ENCODE assay signal across 23 mouse cellular contexts in genomic region chr17:61137006-61137405, GRCm38 (mm10).
"Had no signal": no experiment of that assay in that cellular context is flagged by ENCODE, and none has a peak within 500 bp of the region (broad histone marks: within the 10 kb centered on the region; RNA-seq: fewer than 3 reads in every experiment).

No protein-coding gene starts in this region.

- H3K4me2 ChIP-seq: heart, embryonic 11.5 days; heart, embryonic 13.5 days; heart, embryonic 15.5 days; hindbrain, embryonic 13.5 days; hindbrain, embryonic 15.5 days; limb, embryonic 13.5 days; limb, embryonic 15.5 days; liver, embryonic 12.5 days had no signal

- H3K27me3 ChIP-seq: heart, embryonic 13.5 days; heart, embryonic 15.5 days; hindbrain, embryonic 13.5 days; hindbrain, embryonic 15.5 days; limb, embryonic 13.5 days; limb, embryonic 15.5 days; liver, embryonic 12.5 days had no signal

- H3K4me1 ChIP-seq: heart, embryonic 13.5 days; heart, embryonic 15.5 days; hindbrain, embryonic 13.5 days; hindbrain, embryonic 15.5 days; limb, embryonic 13.5 days; limb, embryonic 15.5 days; liver, embryonic 12.5 days had no signal

- ATAC-seq: hindbrain, postnatal 0 days; intestine, embryonic 16.5 days; liver, embryonic 12.5 days had no signal

- H3K27ac ChIP-seq: heart, adult 2 months; heart, embryonic 13.5 days; heart, embryonic 15.5 days; hindbrain, embryonic 13.5 days; hindbrain, embryonic 15.5 days; hindbrain, postnatal 0 days; limb, embryonic 13.5 days; limb, embryonic 15.5 days; liver, embryonic 12.5 days; liver, embryonic 14.5 days had no signal

- H3K9ac ChIP-seq: heart, embryonic 13.5 days; heart, embryonic 15.5 days; hindbrain, embryonic 13.5 days; hindbrain, embryonic 15.5 days; limb, embryonic 13.5 days; limb, embryonic 15.5 days; liver, embryonic 12.5 days; liver, embryonic 14.5 days had no signal

- H3K36me3 ChIP-seq: heart, embryonic 13.5 days; heart, embryonic 15.5 days; hindbrain, embryonic 13.5 days; hindbrain, embryonic 15.5 days; limb, embryonic 13.5 days; limb, embryonic 15.5 days; liver, embryonic 12.5 days had no signal

- H3K9me3 ChIP-seq: heart, embryonic 13.5 days; heart, embryonic 15.5 days; hindbrain, embryonic 13.5 days; hindbrain, embryonic 15.5 days; limb, embryonic 13.5 days; limb, embryonic 15.5 days; liver, embryonic 12.5 days had no signal

- H3K4me3 ChIP-seq: heart, adult 2 months; heart, embryonic 13.5 days; heart, embryonic 15.5 days; hindbrain, embryonic 13.5 days; hindbrain, embryonic 15.5 days; limb, embryonic 13.5 days; limb, embryonic 15.5 days; liver, embryonic 12.5 days had no signal

- DNase-seq: gastrocnemius, postnatal 14 days; gastrocnemius, postnatal 36 days; heart, adult 11 months; heart, adult 2 months; heart, postnatal 14 days; heart, postnatal 36 days; kidney, adult 11 months; kidney, adult 2 months; kidney, postnatal 25 days; layer of hippocampus, adult 9-11 months; layer of hippocampus, postnatal 36 days; left cerebral cortex, postnatal 4 days had no signal
